Mouse (Mus musculus) embryo, embryonic 11.5 days (tissue): ENCODE data around the gene Zfp286.
"Not testable (repeated sequence)": the region's sequence is repeated elsewhere in the genome, so short reads cannot be mapped to it uniquely, and the experiment has no call there.

Experiments
- DNase-seq: peaks from one replicate; pipeline ENCODE4 v3.0.0-alpha.2; 2012; ENCODE audit warnings: low read depth, low spot score

The Zfp286 gene

GRCm38 (mm10) chr11:62804119-62804518 lies 14.9 kb upstream of the Zfp286 start:
- no peak for DNase-seq

DNA sequence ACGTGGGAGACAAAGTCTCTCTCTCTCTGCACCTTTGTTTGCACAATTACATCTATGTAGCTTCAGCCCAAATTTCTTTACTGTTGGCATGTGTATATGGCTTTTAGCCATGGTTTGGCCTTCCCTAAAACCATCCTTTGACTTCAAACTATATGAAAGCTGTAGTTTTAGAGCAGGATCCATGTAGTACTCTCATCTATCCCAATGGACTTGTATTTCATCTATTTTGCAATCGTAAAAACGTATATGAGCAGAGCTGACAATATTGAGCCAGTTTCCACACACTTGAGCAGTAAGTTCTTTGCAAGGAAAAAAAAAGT lies 315 bp upstream of the Zfp286 start:
- no peak for DNase-seq

GRCm38 (mm10) chr11:62776510-62776909 lies 12.8 kb downstream of the Zfp286 start:
- no peak for DNase-seq

DNA sequence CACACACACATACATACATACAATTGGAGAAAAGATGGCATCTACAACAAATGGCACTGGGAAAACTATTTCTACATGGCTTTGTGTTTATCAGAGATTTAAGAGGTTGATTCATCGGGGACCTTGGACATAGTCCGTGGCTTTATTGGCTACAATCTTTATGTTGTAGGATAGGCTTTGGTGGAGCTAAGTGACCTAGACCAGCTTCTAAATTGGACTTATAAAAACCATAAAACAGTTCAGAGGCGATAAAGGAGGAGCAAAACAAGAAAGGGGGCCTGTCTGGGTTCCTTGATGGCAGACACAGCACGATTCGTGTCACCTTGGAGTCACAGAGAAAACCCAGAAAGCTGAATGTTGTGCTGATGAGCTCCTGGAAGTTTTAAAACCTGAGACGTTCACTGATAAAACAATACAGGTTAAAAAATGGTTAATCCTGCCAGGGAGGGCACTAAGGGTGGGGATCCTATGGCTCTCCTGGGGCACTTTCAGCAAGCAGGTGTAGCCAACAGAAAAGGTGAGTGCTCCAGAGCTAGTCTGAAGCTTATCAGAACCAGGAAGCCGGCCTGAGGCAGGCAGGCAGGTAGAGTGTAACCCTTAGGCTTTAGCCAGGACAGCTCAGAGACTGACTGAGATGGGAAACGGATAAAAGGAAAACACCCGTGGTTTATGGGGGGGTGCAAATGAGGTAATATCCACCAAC lies 28.4 kb downstream of the Zfp286 start:
- DNase-seq = no peak

GRCm38 (mm10) chr11:62758491-62758890 lies 30.8 kb downstream of the Zfp286 start:
- DNase-seq = no peak

- DNase-seq = no peak
These were observed 31.4 kb downstream of the Zfp286 start for GRCm38 (mm10) chr11:62757906-62758305.

- no peak for DNase-seq
These were observed 32.1 kb downstream of the Zfp286 start for GRCm38 (mm10) chr11:62757143-62757507.

DNA sequence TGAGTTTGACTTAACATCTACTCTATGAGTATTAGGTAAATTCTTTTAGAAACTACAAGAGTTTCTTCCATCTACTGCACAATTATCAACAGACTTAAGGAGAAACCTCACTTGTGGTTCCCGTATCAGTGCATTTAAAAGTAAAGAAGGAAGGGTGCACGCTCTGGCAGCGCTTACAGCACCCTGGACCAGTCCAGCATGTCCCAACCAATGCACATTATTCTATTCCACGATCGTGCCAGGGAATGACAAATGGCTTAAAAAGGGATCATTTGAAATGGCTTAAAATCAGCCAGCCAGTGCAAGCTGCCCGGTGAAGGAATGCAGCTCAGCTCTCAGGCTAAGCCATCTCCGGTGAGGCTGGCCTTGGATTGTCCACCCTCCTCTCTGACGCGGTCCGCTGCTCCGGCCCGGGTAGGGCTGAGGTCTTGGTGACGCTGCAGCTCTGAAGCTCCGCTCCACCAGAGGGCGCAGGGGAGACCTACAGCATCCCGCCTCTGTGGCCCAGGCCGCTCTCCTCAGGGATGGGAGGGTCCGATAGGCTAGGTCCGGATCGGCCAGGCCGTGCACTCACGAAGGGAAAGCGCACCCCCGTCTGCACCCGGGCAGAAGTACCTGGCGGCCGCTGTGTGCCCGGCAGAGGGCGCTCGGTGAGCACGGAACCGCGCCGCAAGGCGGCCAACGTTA lies 32.7 kb downstream of the Zfp286 start:
- peak; percentile 93 for DNase-seq

GRCm38 (mm10) chr11:62752780-62753179 lies 36.5 kb downstream of the Zfp286 start, which contains the start of gene Gm10428:
Gene Gm10428 (plus strand): TSS chr11:62753100.
- no peak for DNase-seq

GRCm38 (mm10) chr11:62752191-62752590 lies 37.1 kb downstream of the Zfp286 start:
- no peak for DNase-seq

DNA sequence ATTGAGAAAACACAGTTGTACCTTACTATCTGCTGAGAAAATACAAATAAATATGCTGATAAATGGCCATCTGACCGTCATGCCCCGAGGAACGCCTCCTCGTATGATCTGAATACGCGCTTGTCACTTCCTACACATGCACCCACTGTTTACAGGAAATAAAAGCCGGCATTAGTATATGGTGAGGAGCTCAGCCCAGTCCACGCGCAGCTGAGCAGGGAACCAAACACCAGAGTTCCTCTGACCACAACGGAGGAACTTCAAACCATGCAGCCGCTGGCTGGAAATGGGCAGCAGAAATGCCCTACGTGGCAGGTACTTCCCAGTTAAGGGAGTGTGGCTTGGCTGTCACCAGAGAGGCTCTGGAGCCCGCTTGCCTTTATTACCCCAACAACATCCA lies 39.8 kb downstream of the Zfp286 start:
- DNase-seq = not testable (repeated sequence)

DNA sequence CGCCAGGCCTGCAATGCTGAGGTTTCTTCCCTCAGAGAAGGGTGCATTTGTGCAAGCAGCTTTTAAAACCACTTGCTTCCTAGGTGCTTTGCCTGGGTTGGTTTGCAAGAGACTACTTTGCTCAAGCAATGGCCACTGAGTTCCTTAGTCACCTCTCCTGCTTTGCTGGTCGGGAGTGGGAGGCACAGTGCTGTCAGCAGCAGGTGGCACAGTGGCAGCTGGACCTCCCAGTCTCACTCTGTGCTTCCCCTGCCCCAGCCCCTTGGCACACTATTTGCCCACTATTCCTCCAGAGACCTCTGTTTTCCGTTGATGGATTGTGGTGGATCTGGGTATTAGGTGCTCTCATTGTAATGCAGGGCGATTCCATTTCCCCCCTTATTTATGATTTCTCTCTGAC lies 41.2 kb downstream of the Zfp286 start:
- no peak for DNase-seq

- DNase-seq = no peak
These were observed 42.0 kb downstream of the Zfp286 start for GRCm38 (mm10) chr11:62747227-62747626.

GRCm38 (mm10) chr11:62746001-62746533 lies 43.2 kb downstream of the Zfp286 start:
- DNase-seq = peak; percentile 52

- DNase-seq = peak; percentile 56
These were observed 45.2 kb downstream of the Zfp286 start for GRCm38 (mm10) chr11:62744103-62744502.

DNA sequence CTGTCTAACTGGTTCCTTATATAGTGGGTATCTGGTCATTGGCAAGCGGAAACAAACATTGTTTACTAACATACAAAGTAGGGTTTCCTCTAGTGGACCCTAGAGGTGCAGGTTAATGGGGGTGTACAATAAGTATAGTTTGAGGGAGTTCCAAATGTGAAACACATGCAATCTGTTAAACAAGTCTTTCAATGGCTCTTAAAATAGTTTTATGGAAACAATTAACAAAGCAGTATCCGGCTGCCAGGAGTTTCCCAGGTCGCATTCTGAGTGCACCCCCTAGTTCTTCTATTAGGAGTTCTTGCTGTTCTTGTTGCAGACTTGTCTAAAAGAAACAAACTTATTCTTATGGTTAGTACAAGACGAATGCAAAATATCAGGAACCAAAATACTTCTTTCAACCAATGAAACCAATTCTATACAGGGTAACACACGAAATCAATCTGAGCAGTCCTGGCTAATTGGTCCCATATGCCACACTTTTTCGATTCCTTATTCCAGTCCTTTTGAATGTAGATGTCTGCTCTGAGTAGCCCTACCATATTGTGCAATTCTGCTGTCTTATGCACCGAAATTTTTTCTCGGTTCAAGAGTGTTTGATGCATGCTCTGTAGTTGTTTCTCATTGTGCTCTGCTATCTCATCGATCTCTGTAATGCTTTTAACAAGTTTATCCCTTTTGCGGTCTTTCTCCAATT lies 46.9 kb downstream of the Zfp286 start:
- DNase-seq = no peak

DNA sequence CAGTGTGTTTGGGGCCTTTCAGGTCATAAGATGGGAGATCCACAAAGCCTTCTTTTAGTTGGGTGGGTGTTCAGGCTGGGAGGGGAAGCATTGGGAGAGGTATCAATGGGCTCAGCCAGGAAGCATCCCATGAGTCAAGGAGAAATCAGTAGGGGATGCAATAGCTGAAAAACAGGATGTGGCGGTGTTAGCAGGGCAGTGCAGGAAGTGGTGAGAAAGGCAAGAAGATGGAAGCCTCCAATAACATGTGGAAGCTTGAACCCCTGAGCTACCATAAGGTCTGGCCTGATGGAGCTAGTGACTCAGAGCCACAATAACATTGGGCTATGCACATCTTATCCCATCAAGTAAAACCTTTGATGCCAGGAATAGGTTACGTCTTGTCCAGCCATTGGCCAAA lies 48.1 kb downstream of the Zfp286 start:
- no peak for DNase-seq

DNA sequence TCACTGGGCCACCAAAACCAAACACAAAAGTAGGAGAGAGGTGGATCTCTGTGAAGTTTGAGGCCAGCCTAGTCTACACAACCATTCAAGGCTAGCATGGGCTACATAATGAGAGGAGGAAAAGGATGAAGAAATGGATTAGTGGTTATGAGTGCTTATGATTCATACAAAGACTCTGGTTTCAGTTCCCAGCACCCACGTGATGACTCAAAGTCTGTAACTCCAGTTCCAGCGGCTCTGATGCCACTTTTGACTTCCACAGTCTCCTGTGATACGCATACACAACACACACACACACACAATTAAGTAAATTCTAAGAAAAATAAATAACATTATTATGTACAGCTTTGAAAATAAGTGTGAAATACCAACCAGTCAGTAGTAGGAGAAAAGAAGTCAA lies 56.6 kb downstream of the Zfp286 start:
- no peak for DNase-seq

DNA sequence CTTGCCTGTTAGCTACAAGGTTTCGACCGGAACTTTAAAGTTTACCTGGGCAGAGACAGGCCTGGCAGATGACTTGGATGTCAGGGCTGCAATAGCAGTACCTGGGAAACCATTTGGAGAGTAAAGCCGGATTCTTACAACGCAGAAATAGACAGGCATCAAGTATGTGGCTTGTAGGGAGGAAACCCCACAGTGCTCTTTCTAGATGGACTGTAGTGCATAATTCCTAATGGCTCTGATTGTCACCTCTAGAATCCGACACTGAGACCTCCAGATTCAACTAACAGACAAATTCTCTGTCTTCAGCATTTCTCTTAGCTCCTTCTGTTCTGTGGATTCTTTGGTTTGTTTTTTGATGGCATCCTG lies 57.3 kb downstream of the Zfp286 start:
- DNase-seq = no peak

DNA sequence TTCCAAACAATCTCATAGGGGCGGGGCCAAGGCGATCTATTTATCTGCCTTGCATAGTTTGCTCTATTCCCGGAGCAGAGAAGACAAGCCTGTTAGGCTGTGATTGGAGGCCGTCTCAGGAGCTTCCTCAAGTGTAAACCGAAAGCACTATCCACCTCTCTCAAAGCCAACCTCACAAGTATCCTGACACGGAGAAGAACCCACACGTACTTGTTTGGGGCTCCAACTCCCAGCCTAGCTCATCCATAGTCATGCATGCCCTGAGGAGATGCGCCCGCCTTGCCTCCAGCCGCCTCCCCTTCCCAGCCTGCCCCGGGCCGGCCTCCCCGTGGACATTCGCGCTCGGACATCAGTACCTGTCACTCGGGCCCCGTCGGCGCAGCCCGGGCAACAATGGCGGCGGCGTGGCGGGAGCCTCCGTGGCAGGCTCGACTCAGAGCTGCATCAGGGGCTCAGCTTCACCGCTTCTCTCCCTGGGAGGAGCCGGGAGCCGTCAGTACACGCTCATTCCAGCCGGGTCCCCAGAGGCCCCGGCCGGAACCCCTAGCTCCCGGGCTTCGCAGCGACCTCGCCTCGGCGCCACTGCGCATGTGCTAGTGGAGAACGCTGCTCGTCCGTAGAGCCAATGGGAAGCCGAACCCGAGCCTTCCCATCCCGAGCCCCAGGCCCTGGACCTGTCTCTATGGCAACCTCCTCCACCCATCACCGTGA lies 57.8 kb downstream of the Zfp286 start, which contains the start of gene Zfp287:
TSS of gene Zfp287 (minus strand) at position 595 of the 711 bp plus-strand sequence.
- peak; percentile 86 for DNase-seq

DNA sequence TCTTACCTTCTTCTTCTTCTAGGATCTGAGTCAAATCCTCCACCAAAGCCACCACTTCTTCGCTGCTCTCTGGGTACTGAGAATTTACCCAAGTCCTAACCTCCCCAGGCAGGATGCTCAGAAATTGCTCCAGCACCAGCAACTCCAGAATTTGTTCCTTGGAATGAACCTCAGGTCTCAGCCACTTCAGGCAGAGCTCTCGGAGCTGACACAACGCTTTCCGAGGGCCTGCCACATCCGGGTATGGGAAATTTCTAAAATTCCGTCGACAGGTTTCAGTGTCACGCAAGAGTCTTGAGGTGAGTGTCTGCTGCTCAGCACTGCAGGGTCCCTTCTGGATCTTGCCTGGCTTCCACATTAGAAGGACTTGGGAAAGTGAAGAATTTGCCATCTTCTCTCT lies 61.0 kb downstream of the Zfp286 start:
- no peak for DNase-seq

DNA sequence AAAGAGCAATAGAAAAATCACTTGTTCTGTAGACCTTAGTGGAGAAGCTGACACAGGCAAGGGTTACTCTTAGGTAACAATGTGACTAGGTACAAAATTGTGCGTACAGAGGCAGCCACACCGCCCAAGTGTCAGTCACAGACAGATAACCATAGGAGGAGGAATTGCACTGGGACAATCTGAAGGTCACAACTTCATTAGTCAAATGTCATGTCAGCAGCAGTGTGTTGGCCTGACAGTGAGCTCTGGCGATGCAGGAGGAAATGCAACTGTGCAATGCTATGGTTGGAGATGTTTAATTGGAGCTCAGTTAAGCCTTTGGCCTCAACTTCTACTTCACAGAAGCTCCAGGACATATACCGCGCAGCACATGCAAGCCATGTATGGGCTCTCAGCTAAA lies 78.6 kb downstream of the Zfp286 start:
- DNase-seq = no peak
